Mouse (Mus musculus) testis, adult 10 weeks (tissue): ENCODE results near the gene Prl7a2. TPM values are rescaled to one million over a fixed set of nuclear protein-coding genes. Genes with fewer than 3 reads are reported as not detected.

ENCODE experiments used
- polyA plus RNA-seq: library from polyadenylated mRNA; stranded (reverse); fragments of 350-450 nt; fragmentation: Illumina TruSeq; extraction: RNeasy Lipid Tissue Mini Kit (QIAGEN cat#74804); gene quantifications from one replicate; pipeline ENCODE4 v1.2.3, GENCODE M21; 2014; ENCODE audit warnings: low read depth, low replicate concordance

The Prl7a2 gene
- polyA plus RNA-seq: not detected

DNA sequence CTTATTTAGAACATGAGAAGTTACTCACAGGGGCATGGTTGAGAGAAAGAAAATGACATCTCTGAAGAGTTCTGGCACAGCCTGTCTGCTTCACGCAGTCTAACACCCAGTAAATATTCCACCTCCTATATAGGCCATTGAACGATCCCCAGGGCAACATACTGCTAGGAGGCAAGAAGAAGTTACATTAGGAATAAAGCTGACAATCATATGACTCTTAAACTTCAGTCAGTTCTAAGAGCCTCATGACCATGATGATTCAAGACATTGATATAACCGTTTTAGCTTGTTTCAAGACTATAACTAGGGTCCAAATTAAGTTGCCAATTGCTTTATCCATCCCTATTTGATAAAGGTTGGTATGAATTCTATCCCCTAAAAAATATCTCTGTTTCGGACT lies at the start of gene Prl7a2:
Gene Prl7a2 (minus strand): TSS at position 101 of the 400 bp plus-strand sequence.

DNA sequence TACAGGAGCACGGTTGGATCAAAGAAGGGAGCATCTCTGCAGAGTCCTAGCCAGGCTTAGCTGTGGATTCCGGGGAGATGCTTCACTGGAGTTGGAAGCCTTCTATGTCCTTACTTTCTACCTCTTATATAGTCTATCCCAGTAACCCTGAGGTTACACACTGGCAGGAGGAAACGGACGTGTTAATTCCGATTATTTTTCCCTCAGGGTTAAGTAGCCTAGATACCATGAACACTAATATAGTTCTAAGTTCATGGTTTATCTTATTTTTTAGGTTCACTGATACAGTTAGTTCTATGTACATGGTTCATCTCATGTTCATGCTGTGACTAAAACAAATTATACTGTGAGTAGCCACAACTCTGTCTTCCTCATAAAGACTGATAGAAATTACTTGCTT lies 48.8 kb upstream of the Prl7a2 start, which contains the start of gene Prl7d1:
Gene Prl7d1 (minus strand): TSS at position 101 of the 400 bp plus-strand sequence.

DNA sequence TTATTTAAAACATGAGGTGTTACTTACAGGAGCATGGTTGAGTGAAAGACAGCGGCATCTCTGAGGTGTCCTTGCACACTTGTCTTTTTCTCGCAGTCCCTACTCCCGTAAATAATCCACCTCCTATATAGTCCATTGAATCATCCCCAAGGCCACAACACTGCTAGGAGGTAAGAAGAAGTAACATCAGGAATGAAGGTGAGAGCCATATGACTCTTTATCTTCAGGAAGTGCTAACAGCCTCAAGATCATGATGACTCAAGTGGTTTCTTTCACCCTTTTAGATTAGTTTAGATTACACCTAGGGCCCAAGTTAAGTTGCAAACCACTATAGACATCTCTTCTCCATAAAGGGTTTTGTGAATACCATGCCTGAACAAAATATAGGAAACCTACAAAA lies 25.4 kb downstream of the Prl7a2 start, which contains the start of gene Prl7a1:
Gene Prl7a1 (minus strand): TSS at position 101 of the 400 bp plus-strand sequence.

DNA sequence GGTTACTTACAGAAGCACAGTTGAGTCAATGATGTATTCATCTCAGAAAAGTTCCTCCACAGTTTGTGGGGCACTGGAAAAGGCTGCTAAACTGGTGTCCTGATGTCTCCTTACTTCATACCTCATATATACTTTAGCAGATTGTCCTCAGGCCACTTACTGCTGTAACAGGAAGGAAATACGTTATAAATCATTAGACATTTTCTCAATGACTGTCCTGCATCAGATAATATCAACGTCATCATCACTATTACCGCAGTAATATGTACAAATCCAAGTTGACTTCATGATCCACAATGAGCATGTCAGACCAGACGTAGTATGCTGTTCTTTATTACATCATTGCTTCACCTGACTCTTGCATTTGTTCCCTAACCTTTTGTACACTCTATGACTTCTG lies 57.4 kb downstream of the Prl7a2 start, which contains the start of gene Prl7b1:
Gene Prl7b1 (minus strand): TSS at position 101 of the 400 bp plus-strand sequence.

Other genes with a start within 250 kb of the Prl7a2 start
- gene Prl8a6, start 229.3 kb downstream of the Prl7a2 start, polyA plus RNA-seq: not detected
- gene Prl8a8, start 154.8 kb downstream of the Prl7a2 start, polyA plus RNA-seq: not detected
- gene Prl8a9, start 103.4 kb downstream of the Prl7a2 start, polyA plus RNA-seq: not detected
- gene Prl8a1, start 85.9 kb downstream of the Prl7a2 start, polyA plus RNA-seq: not detected
- not detected for gene Prl7b1, start 57.5 kb downstream of the Prl7a2 start, polyA plus RNA-seq
- not detected for gene Prl7a1, start 25.5 kb downstream of the Prl7a2 start, polyA plus RNA-seq
- gene Prl7d1, start 48.7 kb upstream of the Prl7a2 start, polyA plus RNA-seq: not detected
- 0.21 TPM for gene Prl7c1, start 112.8 kb upstream of the Prl7a2 start, polyA plus RNA-seq
- not detected for gene Prl2a1, start 133.6 kb upstream of the Prl7a2 start, polyA plus RNA-seq
- not detected for gene Prl2c1, start 181.3 kb upstream of the Prl7a2 start, polyA plus RNA-seq